Mouse (Mus musculus) kidney, postnatal 0 days (tissue): Measurements from ENCODE around the gene Slc22a12. TPM values are rescaled to one million over a fixed set of nuclear protein-coding genes. Genes with fewer than 3 reads are reported as not detected.

Experiments
- ATAC-seq: fragments of 200-750 bp; cut with Nextera tagmentation; replicated peaks from 2 replicates; pipeline ENCODE4 v1.8.0; 2017; ENCODE audit warnings: low read depth, moderate number of reproducible peaks, moderate TSS enrichment, moderate library complexity; ENCODE audit not compliant: low FRiP score
- DNase-seq: peaks from one replicate; pipeline ENCODE4 v3.0.0-alpha.2; 2016; ENCODE audit warnings: low spot score
- H3K27ac ChIP-seq: fragments of 300-500 bp; sonication (generic); 2 replicates; pipeline ENCODE4 v1.5.1; 2014; ENCODE audit warnings: mild to moderate bottlenecking
- H3K27me3 ChIP-seq: fragments of 300-500 bp; sonication (generic); 2 replicates; pipeline ENCODE4 v1.6.1; 2014; ENCODE audit warnings: low read length, mixed read lengths; ENCODE audit not compliant: insufficient read depth
- H3K36me3 ChIP-seq: fragments of 300-500 bp; sonication (generic); 2 replicates; pipeline ENCODE4 v1.6.1; 2014; ENCODE audit warnings: low read length, mixed read lengths; ENCODE audit not compliant: insufficient read depth
- H3K4me1 ChIP-seq: fragments of 300-500 bp; sonication (generic); replicated peaks from 2 replicates; pipeline ENCODE4 v1.6.1; 2014; ENCODE audit warnings: antibody characterized with exemption, low read length, mixed read lengths; ENCODE audit not compliant: insufficient read depth
- H3K4me2 ChIP-seq: fragments of 300-500 bp; sonication (generic); 2 replicates; pipeline ENCODE4 v1.6.1; 2014; ENCODE audit warnings: mild to moderate bottlenecking, low read length, moderate library complexity, mixed read lengths
- H3K4me3 ChIP-seq: fragments of 300-500 bp; sonication (generic); replicated peaks from 2 replicates; pipeline ENCODE4 v1.5.1; 2014; ENCODE audit warnings: low read depth, low read length
- H3K9ac ChIP-seq: fragments of 300-500 bp; sonication (generic); 2 replicates; pipeline ENCODE4 v1.6.1; 2014; ENCODE audit warnings: low read depth, low read length
- H3K9me3 ChIP-seq: fragments of 300-500 bp; sonication (generic); replicated peaks from 2 replicates; pipeline ENCODE4 v1.6.1; 2016; ENCODE audit warnings: low read length, inconsistent platforms, mixed read lengths
- CTCF ChIP-seq: IDR thresholded peaks from 2 replicates; pipeline ENCODE4 v1.5.1; 2016; ENCODE audit warnings: antibody characterized with exemption, low read depth, mild to moderate bottlenecking, moderate library complexity
- WGBS: fragments of 180-500 bp; shearing (Covaris S2); extraction: QIAGEN DNeasy Blood & Tissue Kit; methylation state at CpG from one replicate; pipeline ENCODE4 v1.1.7; 2014; 5-methylcytosine and 5-hydroxymethylcytosine counted together
- polyA plus RNA-seq: library from polyadenylated mRNA; unstranded; fragments of >200 nt; fragmentation: Nextera tagmentation; extraction: Ambion mirVana; gene quantifications from 2 replicates; pipeline ENCODE4 v1.2.1, GENCODE M21; 2015

Gene Slc22a12
- polyA plus RNA-seq, 1 experiment from 2014 or later: 21.8 TPM

DNA sequence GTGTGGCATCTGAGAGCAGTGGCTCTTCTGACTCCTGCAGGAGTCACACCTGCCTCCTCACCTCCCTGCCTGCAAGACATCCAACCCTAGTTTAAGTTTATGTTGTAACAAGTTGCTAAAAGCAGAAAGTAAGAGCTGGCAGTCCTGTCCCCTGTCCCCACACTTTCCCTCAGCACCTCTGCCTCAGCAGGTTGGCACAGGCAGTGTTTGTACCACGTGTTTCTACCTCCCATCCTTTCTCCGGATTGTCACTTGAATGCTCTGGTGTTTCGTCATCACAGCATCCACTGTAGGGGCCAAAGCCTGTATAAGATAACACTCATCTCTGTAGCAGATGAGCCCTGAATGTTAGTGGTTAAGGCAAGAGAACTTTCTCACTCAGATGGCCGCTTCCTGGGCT is 17.8 kb downstream of the Slc22a12 start:
- H3K4me2 ChIP-seq: no peak overlapping the region
- DNase-seq: no peak
- H3K9me3 ChIP-seq: no peaks in the 10 kb centered on the region
- H3K27ac ChIP-seq: no peak overlapping the region
- H3K9ac ChIP-seq: no peak overlapping the region
- TF ChIP-seq CTCF: no peak
- ATAC-seq: no peak
- H3K36me3 ChIP-seq: no peaks in the 10 kb centered on the region
- H3K4me1 ChIP-seq: no peaks in the 10 kb centered on the region; the same call in 1 of the 2 replicates
- no peak overlapping the region for H3K4me3 ChIP-seq
- H3K27me3 ChIP-seq: no peaks in the 10 kb centered on the region
- 88% methylated on average over 4 of the region's 4 CpGs for WGBS

DNA sequence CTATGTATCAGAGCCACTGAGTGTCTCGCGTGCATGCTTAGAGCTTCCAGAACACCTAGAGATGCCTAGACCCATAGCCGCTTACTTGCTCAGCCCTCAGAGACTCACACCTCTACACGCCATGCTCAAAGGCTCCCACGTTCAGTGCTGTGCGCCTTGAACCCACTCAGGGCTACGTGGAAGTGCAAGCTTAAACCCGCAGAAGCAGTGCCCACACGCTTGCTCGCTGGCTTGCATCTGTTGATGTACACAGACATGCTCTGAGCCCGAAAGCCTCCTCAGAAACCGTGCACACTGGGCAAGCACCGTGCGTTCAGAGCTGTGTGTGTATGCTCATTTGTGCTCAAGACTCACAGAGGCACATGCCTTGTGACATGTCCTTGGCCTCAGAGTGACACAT is 20.5 kb downstream of the Slc22a12 start:
- H3K4me2 ChIP-seq: no peak overlapping the region
- ATAC-seq: no peak
- 87% methylated on average over 14 of the region's 14 CpGs for WGBS
- H3K9ac ChIP-seq: no peak overlapping the region
- no peak for DNase-seq
- TF ChIP-seq CTCF: no peak
- no peaks in the 10 kb centered on the region for H3K4me1 ChIP-seq
- H3K9me3 ChIP-seq: no peaks in the 10 kb centered on the region
- no peak overlapping the region for H3K27ac ChIP-seq
- no peaks in the 10 kb centered on the region for H3K27me3 ChIP-seq
- H3K4me3 ChIP-seq: no peak overlapping the region
- no peaks in the 10 kb centered on the region for H3K36me3 ChIP-seq

DNA sequence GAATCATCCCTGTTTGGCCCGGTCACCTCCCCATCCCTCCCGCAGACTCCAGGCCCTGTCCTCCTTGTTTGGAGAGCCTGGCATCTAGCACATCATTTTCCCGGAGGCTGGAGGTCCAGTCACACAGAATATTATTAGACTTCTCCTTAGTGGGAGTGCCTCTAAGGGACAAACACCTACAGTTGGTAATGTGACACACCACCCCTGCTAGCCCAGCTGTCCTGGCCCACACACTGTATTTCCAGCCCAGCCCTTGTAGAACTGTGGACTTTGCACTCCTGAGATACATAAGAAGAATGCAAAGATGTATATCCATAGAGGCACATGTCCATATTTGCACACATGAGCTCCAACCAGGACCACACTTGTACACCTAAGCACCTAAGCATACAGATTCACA is 21.2 kb downstream of the Slc22a12 start:
- no peak overlapping the region for H3K27ac ChIP-seq
- 52% methylated on average over 3 of the region's 3 CpGs for WGBS

DNA sequence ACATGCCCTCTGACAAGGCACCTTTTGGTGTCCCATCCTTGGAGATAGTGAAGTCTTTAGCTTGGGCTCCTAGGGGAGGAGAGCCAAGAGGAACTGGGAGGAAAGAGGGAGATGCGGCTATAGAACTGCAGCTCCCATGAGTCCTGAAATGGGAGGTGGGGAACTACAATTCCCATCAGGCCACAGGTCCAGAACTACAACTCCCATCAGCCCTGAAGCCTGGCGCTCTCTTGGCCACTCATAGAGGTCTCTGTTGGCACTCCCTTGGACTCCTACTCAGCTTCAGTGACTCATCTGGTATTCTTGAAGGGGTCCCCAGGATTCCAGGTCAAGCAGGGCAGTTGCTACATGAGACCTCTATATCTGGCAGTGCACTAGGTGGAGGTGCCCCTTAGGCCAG is 23.3 kb downstream of the Slc22a12 start:
- no peak overlapping the region for H3K9ac ChIP-seq
- no peaks in the 10 kb centered on the region for H3K36me3 ChIP-seq
- no peak overlapping the region for H3K27ac ChIP-seq
- no peaks in the 10 kb centered on the region for H3K27me3 ChIP-seq
- no peaks in the 10 kb centered on the region for H3K4me1 ChIP-seq
- 64% methylated on average over 2 of the region's 2 CpGs for whole genome bisulfite sequencing
- TF ChIP-seq CTCF: no peak
- ATAC-seq (no peak), DNase-seq (no peak)
- H3K4me2 ChIP-seq: no peak overlapping the region
- no peak overlapping the region for H3K4me3 ChIP-seq
- no peaks in the 10 kb centered on the region for H3K9me3 ChIP-seq

More for the DNA sequence above, 21.2 kb downstream of the Slc22a12 start:
- Histone ChIP-seq H3K4me2 (no peak overlapping the region), H3K4me1 (no peaks in the 10 kb centered on the region), H3K9ac (no peak overlapping the region), H3K36me3 (no peaks in the 10 kb centered on the region), H3K4me3 (no peak overlapping the region), H3K9me3 (no peaks in the 10 kb centered on the region), H3K27me3 (no peaks in the 10 kb centered on the region)
- no peak for ATAC-seq
- no peak for TF ChIP-seq CTCF
- no peak for DNase-seq

DNA sequence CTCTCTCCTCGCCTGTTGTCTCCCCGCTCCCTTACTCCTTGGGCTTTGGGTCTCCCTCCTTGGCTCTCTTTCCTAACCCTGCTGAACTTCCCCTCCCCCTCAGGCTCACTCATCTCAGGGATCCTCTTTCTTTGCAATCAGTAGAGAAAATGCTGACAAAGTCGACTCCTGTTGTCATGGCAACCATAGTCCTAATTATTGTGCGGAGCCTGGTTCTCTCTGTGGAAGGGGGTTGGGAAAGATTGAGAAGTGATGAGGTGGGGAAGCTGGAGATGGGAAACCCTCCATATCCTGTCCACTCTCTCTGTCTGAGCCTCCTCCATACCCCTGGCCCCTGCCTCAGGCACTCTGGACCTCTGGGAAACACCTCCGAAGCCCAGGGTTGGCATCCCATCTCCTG is 24.2 kb downstream of the Slc22a12 start:
- no peak for DNase-seq
- no peak for TF ChIP-seq CTCF
- WGBS: 61% methylated on average over 5 of the region's 5 CpGs
- Histone ChIP-seq H3K4me1 (no peaks in the 10 kb centered on the region), H3K27me3 (no peaks in the 10 kb centered on the region), H3K4me2 (no peak overlapping the region), H3K36me3 (no peaks in the 10 kb centered on the region), H3K4me3 (no peak overlapping the region), H3K9me3 (no peaks in the 10 kb centered on the region), H3K27ac (no peak overlapping the region), H3K9ac (no peak overlapping the region)
- ATAC-seq: no peak

DNA sequence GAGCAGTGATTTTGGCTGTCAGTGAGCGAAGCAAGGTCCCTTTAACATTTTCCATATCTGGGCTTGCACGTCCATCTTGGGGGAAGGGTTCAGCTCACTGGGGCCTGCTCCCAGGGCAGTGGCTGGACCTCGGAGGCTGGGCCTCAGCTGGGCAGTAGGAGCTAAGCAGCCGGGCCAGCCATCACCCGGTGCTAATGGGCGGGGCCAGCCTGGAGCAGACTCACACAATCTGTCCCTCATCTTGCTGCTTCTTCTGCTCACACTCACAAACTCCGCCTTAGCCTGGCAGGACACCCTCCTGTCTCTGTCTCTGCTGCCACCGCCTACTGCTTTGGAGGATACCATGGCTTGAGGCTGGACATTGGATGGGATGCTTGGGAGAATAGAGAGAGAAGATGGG is 26.7 kb downstream of the Slc22a12 start:
- Histone ChIP-seq H3K4me1 (no peaks in the 10 kb centered on the region), H3K4me3 (no peak overlapping the region), H3K27me3 (no peaks in the 10 kb centered on the region), H3K4me2 (no peak overlapping the region), H3K9me3 (no peaks in the 10 kb centered on the region), H3K36me3 (no peaks in the 10 kb centered on the region), H3K27ac (no peak overlapping the region), H3K9ac (no peak overlapping the region)
- 58% methylated on average over 8 of the region's 8 CpGs for WGBS
- TF ChIP-seq CTCF: no peak
- ATAC-seq (no peak), DNase-seq (no peak)

DNA sequence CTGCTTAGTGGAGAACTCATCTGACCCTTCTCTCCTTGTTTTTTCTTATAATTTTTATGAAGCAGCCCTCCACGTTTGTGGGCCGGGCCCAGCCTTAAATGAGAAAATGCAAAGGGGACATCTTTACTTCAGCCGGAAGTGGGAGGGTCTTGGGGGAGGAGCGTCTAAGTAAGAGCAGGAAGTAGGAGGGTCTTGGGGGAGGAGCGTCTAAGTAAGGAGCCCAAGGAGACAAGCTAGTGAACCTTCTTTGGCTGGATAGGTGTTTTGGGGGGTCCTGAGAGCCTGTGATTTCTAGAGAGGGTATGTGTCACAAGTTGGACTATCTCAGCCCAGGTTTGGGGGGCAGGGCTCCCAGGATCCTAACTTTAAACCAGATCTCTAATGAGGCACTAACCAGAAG is 27.4 kb downstream of the Slc22a12 start:
- no peak for TF ChIP-seq CTCF
- Histone ChIP-seq H3K36me3 (no peaks in the 10 kb centered on the region), H3K9ac (no peak overlapping the region), H3K9me3 (no peaks in the 10 kb centered on the region), H3K4me3 (no peak overlapping the region), H3K27ac (no peak overlapping the region), H3K4me2 (no peak overlapping the region), H3K27me3 (no peaks in the 10 kb centered on the region), H3K4me1 (no peaks in the 10 kb centered on the region)
- no peak for DNase-seq
- ATAC-seq: no peak
- 62% methylated on average over 5 of the region's 5 CpGs for WGBS
